In the genomic region with DNA sequence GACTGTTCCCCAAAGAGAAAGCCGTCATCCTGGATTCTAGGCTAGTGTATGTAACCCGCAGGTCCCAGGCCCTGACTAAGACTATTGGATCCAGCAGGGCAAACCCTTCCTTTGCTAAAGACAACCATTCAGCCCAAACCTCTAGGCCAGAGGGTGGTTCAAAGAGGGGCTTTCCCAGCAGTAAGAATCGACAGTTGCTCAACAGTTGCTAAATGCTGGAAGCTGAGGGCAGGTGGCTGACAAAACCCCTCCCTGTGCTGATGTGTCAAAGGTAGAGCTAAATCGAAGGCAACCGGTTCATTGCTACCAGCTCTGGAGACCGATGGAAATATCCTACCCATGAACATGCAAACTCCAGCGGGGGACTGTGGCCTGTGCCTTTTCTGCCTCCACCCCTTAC, we compare ENCODE assay signal across 20 mouse cellular contexts. TPM values are rescaled to one million over a fixed set of nuclear protein-coding genes. Genes with fewer than 3 reads are reported as not detected.
DNase-seq lines count a peak whose midpoint lies in the region; ATAC-seq and TF ChIP-seq lines count a peak whose summit lies in the region.
"Had no signal": no experiment of that assay in that cellular context is flagged by ENCODE, and none has a peak within 500 bp of the region (broad histone marks: within the 10 kb centered on the region; RNA-seq: fewer than 3 reads in every experiment).

No protein-coding gene starts in this region.

- in situ Hi-C loops in CH12.LX (cut with MboI; ENCODE audit: low pct_ligation_motif_present, low pct_unique_long_range_greater_than_20kb, low sequenced_read_pairs), result no loop called here

- H3K9me3 ChIP-seq in heart, embryonic 10.5 days, result no peaks in the 10 kb centered on the region
- H3K9me3 ChIP-seq in CH12.LX (replicated peaks; ENCODE audit: low read length), result no peaks in the 10 kb centered on the region
- H3K9me3 ChIP-seq: G1E had no signal

- no peak overlapping the region for H3K4me3 ChIP-seq in heart, embryonic 10.5 days
- no peak overlapping the region for H3K4me3 ChIP-seq in CH12.LX (replicated peaks in 1 of 3; ENCODE audit: low read depth in 2 of 3, low read length in 2 of 3, poor library complexity in 1 of 3)

- H3K27me3 ChIP-seq in heart, embryonic 10.5 days (ENCODE audit: insufficient read depth, poor library complexity, severe bottlenecking), result peaks cover 9% of the 10 kb centered on the region
- peaks cover 6% of the 10 kb centered on the region for H3K27me3 ChIP-seq in CH12.LX (replicated peaks)
- H3K27me3 ChIP-seq: Patski had no signal

- TF ChIP-seq CTCF in CH12.LX (conservative IDR thresholded peaks at IDR 0.05 in 1 of 2, IDR thresholded peaks at IDR 0.05 in 1 of 2; ENCODE audit: low read depth in 2 of 2, low read length in 2 of 2), result no peak

- no peak for DNase-seq in heart, embryonic 10.5 days (ENCODE audit: low spot score)
- DNase-seq in heart, adult 11 months, result no peak
- peak; percentile 60 for DNase-seq in CH12.LX (ENCODE audit: extremely low read depth)
- DNase-seq: adrenal gland, adult 2 months; adrenal gland, adult 8-10 months; adrenal gland, postnatal 10 days; adrenal gland, postnatal 14 days; adrenal gland, postnatal 25 days; adrenal gland, postnatal 36 days; B cell, adult 2 months; cerebellum, adult 11 months; cerebellum, adult 11-12 months; cerebellum, adult 18-20 months; cerebellum, adult 2 months had no signal

- ATAC-seq in erythroid progenitor cell, adult 5-6 weeks (replicated peaks; ENCODE audit: low FRiP score, poor library complexity, severe bottlenecking), result no peak
- ATAC-seq: activated CD4-positive, CD25-positive, alpha-beta regulatory T cell, adult 4 months; CD4-positive, CD25-positive, alpha-beta regulatory T cell, adult 4 months; Patski had no signal

- peaks cover 63% of the 10 kb centered on the region for H3K4me1 ChIP-seq in heart, embryonic 10.5 days
- H3K4me1 ChIP-seq in CH12.LX (ENCODE audit: control insufficient read depth in 1 of 2, insufficient read depth in 2 of 2), result peaks cover 16 to 39% of the 10 kb centered on the region in 2 experiments

- no peak for TF ChIP-seq POLR2A in CH12.LX (IDR thresholded peaks at IDR 0.05; ENCODE audit: low read depth, low read length)

- no peaks in the 10 kb centered on the region for H3K79me2 ChIP-seq in CH12.LX (replicated peaks; ENCODE audit: control insufficient read depth, extremely low read depth, insufficient read depth, poor library complexity, severe bottlenecking)

- no peak for TF ChIP-seq EP300 in CH12.LX (IDR thresholded peaks at IDR 0.05; ENCODE audit: low read length)

- H3K4me2 ChIP-seq in CH12.LX (ENCODE audit: insufficient read depth, low read depth, poor library complexity, severe bottlenecking), result no peak overlapping the region

- H3K36me3 ChIP-seq in heart, embryonic 10.5 days, result peaks cover 28% of the 10 kb centered on the region
- H3K36me3 ChIP-seq in CH12.LX (replicated peaks in 1 of 2; ENCODE audit: control insufficient read depth in 1 of 2, insufficient read depth in 1 of 2, low read length in 1 of 2), result no peaks in the 10 kb centered on the region
- H3K36me3 ChIP-seq: G1E had no signal

- peak overlapping the region; percentile 3; the same call in 1 of the 2 replicates for H3K9ac ChIP-seq in CH12.LX (ENCODE audit: insufficient read depth, low read depth)

- no peak for TF ChIP-seq RAD21 in CH12.LX (IDR thresholded peaks at IDR 0.05; ENCODE audit: low read depth, low read length)

- H3K27ac ChIP-seq in heart, embryonic 10.5 days, result peak overlapping the region; percentile 52; the same call in 1 of the 2 replicates
- peak overlapping the region; percentile 33; the same call in 1 of the 2 replicates for H3K27ac ChIP-seq in CH12.LX (ENCODE audit: insufficient read depth, low read depth)

- 87% methylated on average over 7 of the region's 7 CpGs for WGBS in heart, embryonic 10.5 days

- dilution Hi-C loops in CH12.LX (cut with MboI; ENCODE audit: extremely low pct_ligation_motif_present, extremely low pct_unique_long_range_greater_than_20kb, low sequenced_read_pairs), result no loop called here

TF ChIP-seq in CH12.LX, 34 proteins besides CTCF, POLR2A, EP300 and RAD21:
- TF ChIP-seq TBP (conservative IDR thresholded peaks at IDR 0.05; ENCODE audit: low read depth, low read length), result peak; percentile 76; the same call in 1 of the 2 replicates
- TF ChIP-seq ETS1 (conservative IDR thresholded peaks at IDR 0.05; ENCODE audit: low read depth, low read length), result no peak
- no peak for TF ChIP-seq HCFC1 (IDR thresholded peaks at IDR 0.05; ENCODE audit: low read depth, low read length)

RNA-seq across cellular contexts. Expression of a gene that starts 25.6 kb away (rescaled TPM):
- polyA plus RNA-seq in heart, embryonic 10.5 days (2016; fragmentation: Nextera tagmentation; extraction: Ambion mirVana), result 10.9 and 15.7 TPM in 2 replicates
- total RNA-seq in CH12.LX (2012; rRNA removed), result 4.7 and 5.0 TPM in 2 replicates
- 0.23 and 0.31 TPM in 2 replicates for total RNA-seq in CH12.LX (2014; rRNA removed)
- 1.1 and 1.6 TPM in 2 replicates for polyA plus RNA-seq in CH12.LX (2012; ENCODE audit: insufficient read length, low read depth)
- total RNA-seq in erythroid progenitor cell, adult 5-6 weeks (2015; ENCODE audit: low replicate concordance), result not detected in 2 replicates
- not detected in 2 replicates for total RNA-seq in erythroid progenitor cell, adult 5-6 weeks (2017; ENCODE audit: low replicate concordance)
- total RNA-seq: G1E, MEL had no signal
- polyA plus RNA-seq: activated CD4-positive, CD25-positive, alpha-beta regulatory T cell, adult 4 months; CD4-positive, CD25-positive, alpha-beta regulatory T cell, adult 4 months had no signal
